Mouse (Mus musculus) CH12.LX (cell line): ENCODE measurements at regions not wholly inside any gene's neighbourhood (a gene's known extent, or its start where the extent isn't known, plus 50 kb on each side); places are given as distances from the start of the nearest gene placed in this dataset.

ENCODE experiments used
- CTCF ChIP-seq, 2 experiments: IDR thresholded peaks in 1 of 2; conservative IDR thresholded peaks in 1 of 2; 2 replicates each; pipeline ENCODE4 v1.5.1; 2011 to 2012; ENCODE audit warnings: low read depth in 2 of 2, low read length in 2 of 2, improper control_type of control experiment in 1 of 2, inconsistent platforms in 1 of 2, mild to moderate bottlenecking in 1 of 2, moderate library complexity in 1 of 2
- EP300 ChIP-seq: IDR thresholded peaks from 2 replicates; pipeline ENCODE4 v1.6.1; 2011; ENCODE audit warnings: low read length, improper control_type of control experiment
- HCFC1 ChIP-seq: IDR thresholded peaks from 2 replicates; pipeline ENCODE4 v1.6.1; 2012; ENCODE audit warnings: low read depth, mild to moderate bottlenecking, inconsistent platforms, low read length, improper control_type of control experiment
- RAD21 ChIP-seq: IDR thresholded peaks from 2 replicates; pipeline ENCODE4 v1.6.1; 2011; ENCODE audit warnings: low read depth, mild to moderate bottlenecking, low read length, improper control_type of control experiment, moderate library complexity
- USF2 ChIP-seq: conservative IDR thresholded peaks from 2 replicates; pipeline ENCODE4 v1.6.1; 2011; ENCODE audit warnings: low read depth, low read length, improper control_type of control experiment

GRCm38 (mm10) chr16:15368383-15369163 lies 51.3 kb downstream of the Gm21897 start:
- TF ChIP-seq USF2 (no peak), RAD21 (no peak), EP300 (no peak), CTCF (conservative IDR thresholded peaks at IDR 0.05 in 1 of 2, IDR thresholded peaks at IDR 0.05 in 1 of 2; ENCODE audit: low read depth in 2 of 2, low read length in 2 of 2) (no peak), HCFC1 (no peak)
